In the genomic region with DNA sequence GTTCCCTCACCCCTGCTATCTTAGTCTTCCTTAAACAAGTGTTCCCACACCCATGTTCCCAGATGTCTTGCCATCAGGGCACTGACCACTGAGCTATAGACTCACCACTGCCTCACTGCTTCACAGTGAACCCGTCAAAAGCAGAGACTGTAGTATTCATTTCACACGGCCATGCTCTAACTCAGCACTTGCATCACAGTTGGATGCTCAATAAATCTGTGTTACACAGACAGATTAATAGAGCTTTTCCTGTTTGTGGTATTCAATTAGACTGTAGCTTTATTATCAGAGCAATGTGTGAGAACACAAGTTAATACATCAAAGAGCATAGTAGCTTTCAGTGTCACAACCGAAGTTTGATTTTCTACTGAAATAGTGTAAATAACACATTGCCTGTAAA, we compare ENCODE assay signal across 24 mouse cellular contexts.
DNase-seq lines count a peak whose midpoint lies in the region; ATAC-seq and TF ChIP-seq lines count a peak whose summit lies in the region.
"Had no signal": no experiment of that assay in that cellular context is flagged by ENCODE, and none has a peak within 500 bp of the region (broad histone marks: within the 10 kb centered on the region; RNA-seq: fewer than 3 reads in every experiment).

No protein-coding gene starts in this region.

- no peak overlapping the region for H3K4me3 ChIP-seq in kidney, adult 2 months (ENCODE audit: insufficient read depth, low read depth, low read length)
- no peak overlapping the region for H3K4me3 ChIP-seq in kidney, postnatal 0 days (replicated peaks; ENCODE audit: low read depth, low read length)
- no peak overlapping the region for H3K4me3 ChIP-seq in neural tube, embryonic 14.5 days (ENCODE audit: low read depth, low read length)
- H3K4me3 ChIP-seq: embryonic facial prominence, embryonic 10.5 days; embryonic facial prominence, embryonic 12.5 days; forebrain, embryonic 13.5 days; forebrain, embryonic 15.5 days had no signal

- TF ChIP-seq CTCF in kidney, adult 2 months (conservative IDR thresholded peaks at IDR 0.05; ENCODE audit: insufficient read depth, insufficient read length, low read depth, low read length): no peak
- TF ChIP-seq CTCF in kidney, postnatal 0 days (IDR thresholded peaks at IDR 0.05; ENCODE audit: low read depth): no peak

- TF ChIP-seq POLR2A in kidney, adult 2 months (IDR thresholded peaks at IDR 0.05; ENCODE audit: low read depth, low read length): no peak

- no peak overlapping the region for H3K9ac ChIP-seq in kidney, postnatal 0 days (ENCODE audit: low read depth, low read length)
- H3K9ac ChIP-seq in neural tube, embryonic 14.5 days (replicated peaks; ENCODE audit: low read depth, low read length): no peak overlapping the region
- H3K9ac ChIP-seq: embryonic facial prominence, embryonic 12.5 days; forebrain, embryonic 13.5 days; forebrain, embryonic 15.5 days had no signal

- H3K4me1 ChIP-seq in kidney, adult 2 months (ENCODE audit: control insufficient read depth, insufficient read depth, low read length): no peaks in the 10 kb centered on the region
- H3K4me1 ChIP-seq in kidney, postnatal 0 days (replicated peaks; ENCODE audit: insufficient read depth, low read length): no peaks in the 10 kb centered on the region; the same call in 1 of the 2 replicates
- H3K4me1 ChIP-seq in neural tube, embryonic 14.5 days (ENCODE audit: control insufficient read depth, insufficient read depth, low read length): 0 out of 2 replicates have a peak, but pooled peaks cover 3% of the 10 kb centered on the region
- H3K4me1 ChIP-seq: embryonic facial prominence, embryonic 12.5 days; forebrain, embryonic 13.5 days; forebrain, embryonic 15.5 days had no signal

- H3K9me3 ChIP-seq in kidney, postnatal 0 days (replicated peaks; ENCODE audit: low read length): no peaks in the 10 kb centered on the region
- H3K9me3 ChIP-seq in neural tube, embryonic 14.5 days (ENCODE audit: control insufficient read depth, low read length): no peaks in the 10 kb centered on the region
- H3K9me3 ChIP-seq: embryonic facial prominence, embryonic 10.5 days; embryonic facial prominence, embryonic 12.5 days; forebrain, embryonic 13.5 days; forebrain, embryonic 15.5 days; G1E had no signal

- H3K4me2 ChIP-seq in kidney, postnatal 0 days (ENCODE audit: low read length): no peak overlapping the region
- H3K4me2 ChIP-seq in neural tube, embryonic 14.5 days (ENCODE audit: low read depth, low read length): no peak overlapping the region
- H3K4me2 ChIP-seq: embryonic facial prominence, embryonic 12.5 days; forebrain, embryonic 13.5 days; forebrain, embryonic 15.5 days had no signal

- 40% methylated on average over 3 of the region's 3 CpGs for whole genome bisulfite sequencing in kidney, adult 2 months
- 32% methylated on average over 3 of the region's 3 CpGs for WGBS in kidney, postnatal 0 days
- WGBS in neural tube, embryonic 14.5 days: 23% methylated on average over 3 of the region's 3 CpGs

- peak; percentile 65; the same call in 1 of the 2 replicates for ATAC-seq in kidney, postnatal 0 days (replicated peaks; ENCODE audit: low FRiP score, low read depth)
- ATAC-seq in neural tube, embryonic 14.5 days (ENCODE audit: low read depth): peak; percentile 60; the same call in 1 of the 2 replicates
- ATAC-seq: activated CD4-positive, CD25-positive, alpha-beta regulatory T cell, adult 4 months; CD4-positive, CD25-positive, alpha-beta regulatory T cell, adult 4 months; forebrain, embryonic 13.5 days; forebrain, embryonic 15.5 days; Patski had no signal

- H3K27me3 ChIP-seq in kidney, adult 2 months (replicated peaks; ENCODE audit: control insufficient read depth, insufficient read depth, low read length): no peaks in the 10 kb centered on the region
- H3K27me3 ChIP-seq in kidney, postnatal 0 days (ENCODE audit: insufficient read depth, low read length): no peaks in the 10 kb centered on the region
- no peaks in the 10 kb centered on the region for H3K27me3 ChIP-seq in neural tube, embryonic 14.5 days (ENCODE audit: control insufficient read depth, insufficient read depth, low read length)
- H3K27me3 ChIP-seq: CH12.LX; embryonic facial prominence, embryonic 12.5 days; forebrain, embryonic 13.5 days; forebrain, embryonic 15.5 days; Patski had no signal

- peak; percentile 21 for DNase-seq in kidney, adult 2 months
- no peak for DNase-seq in kidney, adult 11 months
- peak; percentile 61 for DNase-seq in kidney, postnatal 0 days (ENCODE audit: low spot score)
- DNase-seq in kidney, postnatal 10 days: no peak
- DNase-seq in neural tube, embryonic 10.5 days (ENCODE audit: extremely low spot score, low spot score): no peak
- DNase-seq: adrenal gland, adult 8-10 months; adrenal gland, postnatal 14 days; adrenal gland, postnatal 36 days; B cell, adult 2 months; cerebellum, adult 11-12 months; cerebellum, adult 2 months; cerebellum, adult 9-10 months; cerebellum, postnatal 10 days; cerebellum, postnatal 25 days had no signal

- no peaks in the 10 kb centered on the region for H3K36me3 ChIP-seq in kidney, adult 2 months (ENCODE audit: control insufficient read depth, insufficient read depth, low read length)
- no peaks in the 10 kb centered on the region for H3K36me3 ChIP-seq in kidney, postnatal 0 days (ENCODE audit: insufficient read depth, low read length)
- H3K36me3 ChIP-seq in neural tube, embryonic 14.5 days (ENCODE audit: control insufficient read depth, insufficient read depth, low read length): 0 out of 2 replicates have a peak, but pooled peaks cover 3% of the 10 kb centered on the region
- H3K36me3 ChIP-seq: embryonic facial prominence, embryonic 10.5 days; embryonic facial prominence, embryonic 12.5 days; forebrain, embryonic 15.5 days; G1E had no signal

- no peak overlapping the region for H3K27ac ChIP-seq in kidney, adult 2 months (ENCODE audit: insufficient read depth, low read depth, low read length)
- no peak overlapping the region for H3K27ac ChIP-seq in kidney, postnatal 0 days
- H3K27ac ChIP-seq in neural tube, embryonic 14.5 days (ENCODE audit: low read depth, low read length): no peak overlapping the region
- H3K27ac ChIP-seq: embryonic facial prominence, embryonic 10.5 days; embryonic facial prominence, embryonic 12.5 days; forebrain, embryonic 13.5 days; forebrain, embryonic 15.5 days had no signal

Comparison
In these comparisons a context has a peak if more than half of its experiments do, and no peak if none do; other contexts are left out.
1. DNase-seq: peak in kidney, adult 2 months (single experiment) and kidney, postnatal 0 days (single experiment); none in kidney, adult 11 months (single experiment), kidney, postnatal 10 days (single experiment) and neural tube, embryonic 10.5 days (single experiment).